Mouse (Mus musculus) olfactory bulb, adult 2 months (tissue): Measurements from ENCODE around the gene Agpat1.

Experiments
- CTCF ChIP-seq: fragments of 200-500 bp; IDR thresholded peaks from 2 replicates; pipeline ENCODE4 v1.5.1; 2012; ENCODE audit warnings: low read depth, mild to moderate bottlenecking, low read length, moderate library complexity; ENCODE audit not compliant: insufficient read depth
- POLR2A ChIP-seq: fragments of 200-500 bp; IDR thresholded peaks from 2 replicates; pipeline ENCODE4 v1.6.1; 2012; ENCODE audit warnings: mild to moderate bottlenecking, low read depth, low read length, moderate library complexity; ENCODE audit not compliant: insufficient read depth

- TF ChIP-seq CTCF (no peak), POLR2A (no peak)
Observed at GRCm38 (mm10) chr17:34618999-34619398, 14.9 kb downstream of the Agpat1 start.
